Mouse (Mus musculus) liver, adult 2 months (tissue): ENCODE data around the gene Cdk14.

Experiments
- CTCF ChIP-seq: fragments of 200-500 bp; IDR thresholded peaks from 2 replicates; pipeline ENCODE4 v1.5.1; 2011; ENCODE audit warnings: low read depth, low read length, control low read depth
- POLR2A ChIP-seq: fragments of 200-500 bp; IDR thresholded peaks from 2 replicates; pipeline ENCODE4 v1.6.1; 2011; ENCODE audit warnings: low read length, control low read depth; ENCODE audit not compliant: insufficient read depth; ENCODE audit errors: extremely low read depth

GRCm38 (mm10) chr5:4867849-4868562 is 552.1 kb downstream of the Cdk14 start:
- TF ChIP-seq POLR2A, result no peak
- TF ChIP-seq CTCF, result no peak
